Mouse (Mus musculus): ENCODE data around the gene Zfp2. TPM values are rescaled to one million over a fixed set of nuclear protein-coding genes. Genes with fewer than 3 reads are reported as not detected.

The Zfp2 gene
- polyA plus RNA-seq, 1 experiment from 2014 or later: 40.6 TPM

DNA sequence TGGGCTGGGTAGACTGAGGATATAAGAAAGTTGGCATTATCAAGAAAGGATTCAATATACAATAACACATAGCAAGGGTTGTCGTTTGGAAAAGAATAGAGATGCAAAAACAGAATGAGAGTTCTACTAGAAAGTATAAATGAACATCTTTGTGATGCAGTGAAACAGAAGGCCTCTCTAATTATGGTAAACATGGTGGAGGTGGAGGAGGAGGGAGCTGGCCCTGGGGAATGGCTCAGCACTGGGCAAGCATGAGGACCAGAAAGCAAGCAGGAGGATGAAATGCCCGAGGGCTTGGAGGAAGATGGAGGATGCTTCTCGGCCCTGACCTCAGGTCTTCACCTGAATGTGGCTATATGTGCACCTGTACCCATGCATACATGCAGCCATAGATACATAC, 1.5 kb downstream of the Zfp2 start:
- Histone ChIP-seq H3K27me3 (no peaks in the 10 kb centered on the region), H3K4me2 (0 out of 2 replicates have a peak overlapping the region, but pooled peaks have one; percentile 50), H3K27ac (no peak overlapping the region), H3K36me3 (ENCODE audit: poor library complexity, severe bottlenecking) (peaks cover 52% of the 10 kb centered on the region), H3K4me1 (peaks cover 10% of the 10 kb centered on the region; the same call in 1 of the 2 replicates), H3K9ac (no peak overlapping the region), H3K9me3 (replicated peaks) (peaks cover 38% of the 10 kb centered on the region), H3K4me3 (no peak overlapping the region)
- ATAC-seq: no peak
- 93% methylated on average over 3 of the region's 3 CpGs for WGBS

DNA sequence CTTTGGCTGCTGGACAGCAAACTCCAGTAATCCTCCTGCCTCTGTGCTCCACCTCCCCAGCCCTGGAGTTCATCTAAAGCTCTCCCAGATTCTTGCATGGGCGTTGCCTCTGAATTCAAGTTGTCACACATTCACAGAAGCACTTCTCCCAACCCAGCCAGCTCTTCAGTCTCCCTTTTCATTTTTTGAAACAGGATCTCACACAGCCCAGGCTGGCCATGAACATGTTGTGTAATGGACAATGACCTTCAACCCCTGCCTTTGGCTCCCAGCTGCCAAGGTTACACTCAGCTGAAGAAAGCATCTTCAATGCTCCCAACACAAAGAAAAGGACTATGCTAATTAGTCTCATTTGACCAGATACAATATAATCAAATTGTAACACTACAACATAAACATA, 2.7 kb downstream of the Zfp2 start:
- Histone ChIP-seq H3K27ac (no peak overlapping the region), H3K9ac (no peak overlapping the region), H3K4me3 (no peak overlapping the region), H3K4me1 (peaks cover 10% of the 10 kb centered on the region; the same call in 1 of the 2 replicates), H3K4me2 (no peak overlapping the region), H3K27me3 (no peaks in the 10 kb centered on the region), H3K9me3 (replicated peaks) (peaks cover 41% of the 10 kb centered on the region), H3K36me3 (ENCODE audit: poor library complexity, severe bottlenecking) (peaks cover 63% of the 10 kb centered on the region)
- 93% methylated on average over 1 of the region's 1 CpGs for WGBS
- no peak for ATAC-seq

DNA sequence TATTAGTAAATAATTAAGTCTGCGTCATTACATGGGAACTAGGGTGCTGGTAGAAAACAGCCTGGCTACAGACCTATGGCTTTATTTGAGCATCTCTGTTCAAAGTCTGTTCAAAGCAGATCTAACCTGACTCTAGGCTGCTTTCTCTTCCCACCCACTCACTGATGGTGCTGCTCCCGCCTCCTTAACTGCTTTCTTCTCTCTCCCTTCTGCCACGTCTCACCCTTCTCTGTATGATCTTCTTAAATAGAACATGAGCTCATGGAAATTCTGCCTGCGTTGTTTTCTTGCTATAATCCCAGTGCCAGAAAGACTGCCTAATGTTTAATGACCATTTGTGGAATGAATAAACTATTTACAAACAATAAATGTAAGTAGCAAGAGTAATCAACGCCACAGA, 7.8 kb downstream of the Zfp2 start:
- no peak overlapping the region for H3K4me2 ChIP-seq
- no peak overlapping the region for H3K9ac ChIP-seq
- peaks cover 72% of the 10 kb centered on the region for H3K9me3 ChIP-seq (replicated peaks)
- 92% methylated on average over 5 of the region's 5 CpGs for WGBS
- H3K4me1 ChIP-seq: no peaks in the 10 kb centered on the region
- H3K4me3 ChIP-seq: no peak overlapping the region
- no peaks in the 10 kb centered on the region for H3K27me3 ChIP-seq
- no peak overlapping the region for H3K27ac ChIP-seq
- peaks cover 98% of the 10 kb centered on the region for H3K36me3 ChIP-seq (ENCODE audit: poor library complexity, severe bottlenecking)
- ATAC-seq: no peak

DNA sequence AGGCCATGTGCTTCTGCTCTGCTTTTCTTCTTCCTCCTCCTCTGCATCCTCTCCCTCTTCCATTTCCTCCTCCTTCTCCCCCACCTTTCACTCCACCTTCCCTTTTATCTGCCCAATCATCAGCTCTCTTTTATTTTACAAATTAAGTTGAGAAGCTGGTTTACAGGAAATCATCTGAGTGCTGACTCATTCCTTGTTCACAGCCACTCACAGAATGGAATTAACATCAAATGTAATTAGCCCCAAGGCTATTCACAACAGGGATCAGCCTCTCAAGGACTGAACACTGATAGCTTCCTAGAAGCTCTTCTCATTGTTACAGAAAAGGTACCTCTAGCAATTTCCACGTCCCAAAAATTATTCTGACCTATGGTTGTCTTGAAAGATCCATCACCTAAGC, 18.6 kb downstream of the Zfp2 start:
- Histone ChIP-seq H3K4me3 (no peak overlapping the region), H3K4me2 (no peak overlapping the region), H3K36me3 (ENCODE audit: poor library complexity, severe bottlenecking) (peaks cover 58% of the 10 kb centered on the region), H3K27me3 (no peaks in the 10 kb centered on the region), H3K4me1 (no peaks in the 10 kb centered on the region), H3K9me3 (replicated peaks) (peaks cover 63% of the 10 kb centered on the region), H3K27ac (no peak overlapping the region), H3K9ac (no peak overlapping the region)
- WGBS: 85% methylated on average over 1 of the region's 1 CpGs
- no peak for ATAC-seq

DNA sequence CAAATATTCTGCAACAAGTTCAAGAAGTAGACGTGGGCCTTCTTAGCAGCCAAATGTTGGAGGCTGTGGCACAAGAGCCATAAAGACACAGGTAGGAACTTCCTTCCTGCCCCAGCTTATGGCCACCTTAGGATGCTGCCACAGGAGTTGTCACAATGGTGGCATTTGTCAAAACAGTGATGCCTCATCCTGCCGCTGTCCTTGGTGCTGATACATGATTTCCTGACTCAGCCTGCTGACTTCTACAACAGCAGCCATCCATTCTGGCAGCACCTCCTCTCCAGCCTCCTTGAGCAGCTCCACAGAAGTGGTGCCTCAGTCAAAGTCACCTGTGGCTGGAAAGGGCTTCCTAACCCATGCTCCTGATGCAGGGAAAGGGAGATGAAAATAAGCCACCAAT, 23.5 kb downstream of the Zfp2 start:
- Histone ChIP-seq H3K27me3 (no peaks in the 10 kb centered on the region), H3K9ac (no peak overlapping the region), H3K4me3 (no peak overlapping the region), H3K9me3 (replicated peaks) (peaks cover 33% of the 10 kb centered on the region), H3K36me3 (ENCODE audit: poor library complexity, severe bottlenecking) (0 out of 2 replicates have a peak, but pooled peaks cover 11% of the 10 kb centered on the region), H3K4me2 (no peak overlapping the region), H3K4me1 (peaks cover 4% of the 10 kb centered on the region; the same call in 1 of the 2 replicates), H3K27ac (no peak overlapping the region)
- no peak for ATAC-seq
- WGBS: 54% methylated on average over 2 of the region's 2 CpGs

DNA sequence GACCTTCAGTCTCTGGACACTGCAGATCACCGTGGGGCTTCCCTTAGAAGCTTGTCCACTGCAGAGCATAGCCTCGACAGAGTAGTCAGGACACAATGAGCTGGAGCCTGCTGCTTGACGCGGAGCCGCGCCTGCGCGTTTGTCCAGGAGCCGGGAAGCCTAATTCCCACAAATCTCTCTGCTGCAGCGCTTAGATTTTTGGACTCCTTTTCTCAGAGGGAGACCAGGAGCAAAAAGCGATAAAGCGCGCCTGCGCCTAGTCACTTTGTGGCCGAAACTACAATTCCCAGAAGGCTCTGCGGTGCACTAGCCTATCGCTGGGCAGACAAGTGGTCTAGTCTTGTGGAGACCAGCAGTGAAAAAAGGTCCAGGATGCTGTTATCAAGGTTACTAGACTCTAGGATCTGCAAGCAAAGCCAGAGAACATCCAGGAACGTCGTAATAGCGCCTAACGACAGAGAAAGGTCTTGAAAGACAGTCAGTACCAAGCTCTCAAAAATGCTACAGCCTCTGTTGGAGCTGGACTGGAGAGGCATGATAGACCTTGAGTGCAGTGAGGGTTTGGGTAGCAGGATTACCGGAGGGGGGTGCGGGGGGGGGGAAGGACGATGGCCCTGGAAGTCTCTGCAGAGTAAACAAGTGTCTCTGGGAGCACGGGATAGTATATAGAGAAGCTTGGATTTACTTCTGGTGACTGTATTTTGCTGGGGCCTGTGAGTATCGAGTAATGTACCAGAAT, 28.4 kb downstream of the Zfp2 start, which contains the start of gene Zfp454:
TSS of gene Zfp454 (minus strand) at position 262 of the 739 bp plus-strand sequence.
- Histone ChIP-seq H3K4me2 (peak within 1 kb of the TSS; percentile 76), H3K27ac (peak within 1 kb of the TSS; percentile 80), H3K4me3 (peak within 1 kb of the TSS; percentile 51), H3K9me3 (replicated peaks) (peaks cover 13% of the 10 kb centered on the region), H3K9ac (peak within 1 kb of the TSS; percentile 76), H3K36me3 (ENCODE audit: poor library complexity, severe bottlenecking) (peaks cover 31% of the 10 kb centered on the region), H3K4me1 (peaks cover 13% of the 10 kb centered on the region), H3K27me3 (no peaks in the 10 kb centered on the region)
- 7% methylated on average over 26 of the region's 26 CpGs for WGBS
- peak; percentile 97 for ATAC-seq

DNA sequence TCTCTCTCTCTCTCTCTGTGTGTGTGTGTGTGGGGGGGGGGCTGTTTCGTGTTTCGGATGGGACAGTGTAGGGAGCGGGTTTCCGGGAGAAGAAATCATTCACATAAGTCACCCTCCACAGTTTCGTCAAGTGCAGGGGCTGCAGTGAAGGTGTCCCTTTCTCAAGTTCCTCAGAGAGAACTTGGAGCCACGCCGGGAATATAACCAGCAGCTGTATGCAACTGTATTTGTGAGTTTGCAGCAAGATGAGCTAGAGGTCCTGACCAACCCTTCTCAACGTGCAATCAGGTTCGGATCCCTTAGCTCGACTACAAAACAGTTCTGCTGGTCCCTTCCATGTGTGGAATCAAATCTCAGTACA, 29.1 kb downstream of the Zfp2 start:
- Histone ChIP-seq H3K4me2 (peak overlapping the region; percentile 76), H3K27ac (peak overlapping the region; percentile 80), H3K9me3 (replicated peaks) (peaks cover 7% of the 10 kb centered on the region; the same call in 1 of the 2 replicates), H3K36me3 (ENCODE audit: poor library complexity, severe bottlenecking) (peaks cover 37% of the 10 kb centered on the region), H3K27me3 (no peaks in the 10 kb centered on the region), H3K9ac (peak overlapping the region; percentile 76), H3K4me1 (peaks cover 13% of the 10 kb centered on the region), H3K4me3 (peak overlapping the region; percentile 51)
- WGBS: 18% methylated on average over 10 of the region's 10 CpGs
- ATAC-seq: peak; percentile 36

DNA sequence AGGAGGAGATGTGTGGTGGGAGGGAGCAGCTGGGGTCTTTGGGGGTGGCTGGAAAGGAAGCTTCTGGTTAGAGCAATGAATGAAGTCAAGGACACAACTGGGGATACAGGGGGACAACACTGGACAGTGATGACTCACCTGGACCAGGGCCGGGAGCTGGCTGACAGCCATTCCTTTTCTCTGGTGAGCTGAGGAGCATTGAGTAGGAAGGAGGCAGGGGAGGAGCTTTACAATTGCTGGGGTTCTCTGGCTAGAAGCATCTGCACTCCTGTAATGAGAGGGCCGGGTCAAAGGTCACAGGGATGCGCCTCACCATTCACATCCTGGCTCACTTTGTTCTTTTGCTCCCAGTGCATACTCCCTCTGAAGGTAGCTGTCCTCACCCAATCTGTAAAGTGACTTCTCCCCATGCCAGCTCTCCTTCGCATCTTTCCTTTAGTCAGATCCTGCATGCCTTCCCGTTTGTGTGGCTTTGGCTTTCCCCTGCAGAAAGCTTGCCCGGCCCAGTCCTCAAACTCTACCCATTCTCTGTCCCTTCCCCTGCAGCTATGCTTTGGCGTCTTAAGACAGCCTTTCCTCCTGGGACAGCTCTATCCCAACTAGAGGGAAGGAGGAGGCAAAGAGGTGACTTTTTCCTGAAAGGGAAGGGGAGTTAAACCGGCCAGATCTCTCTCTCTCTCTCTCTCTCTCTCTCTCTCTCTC, 29.6 kb downstream of the Zfp2 start:
- H3K4me2 ChIP-seq: peak overlapping the region; percentile 76
- ATAC-seq: 0 out of 2 replicates have a peak, but pooled peaks have one; percentile 2
- H3K9me3 ChIP-seq (replicated peaks): peaks cover 6% of the 10 kb centered on the region; the same call in 1 of the 2 replicates
- H3K27ac ChIP-seq: no peak overlapping the region; the same call in 1 of the 2 replicates
- H3K9ac ChIP-seq: peak overlapping the region; percentile 76
- WGBS: 44% methylated on average over 8 of the region's 8 CpGs
- no peaks in the 10 kb centered on the region for H3K27me3 ChIP-seq
- peaks cover 13% of the 10 kb centered on the region for H3K4me1 ChIP-seq
- H3K4me3 ChIP-seq: peak overlapping the region; percentile 51
- H3K36me3 ChIP-seq (ENCODE audit: poor library complexity, severe bottlenecking): peaks cover 43% of the 10 kb centered on the region

DNA sequence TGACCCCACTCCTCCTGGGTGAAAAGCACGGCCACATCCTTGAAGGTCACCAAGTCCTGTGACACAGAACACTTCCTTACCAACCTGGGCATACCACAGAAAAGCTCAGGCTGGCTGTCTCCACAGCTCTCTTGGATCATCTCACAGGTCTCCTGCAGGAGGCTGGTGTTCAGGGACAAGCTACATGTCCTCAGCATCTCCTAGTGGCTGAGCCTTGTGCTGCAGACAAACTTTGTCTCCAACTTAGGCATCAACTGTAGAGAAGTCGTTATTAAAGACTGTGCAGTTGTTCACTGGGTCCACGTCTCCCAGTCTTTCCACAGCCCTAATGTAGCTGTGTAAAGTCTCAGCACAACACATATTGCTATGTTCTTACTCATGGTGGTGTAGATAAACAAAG, 32.2 kb downstream of the Zfp2 start:
- Histone ChIP-seq H3K27me3 (no peaks in the 10 kb centered on the region), H3K4me2 (no peak overlapping the region), H3K36me3 (ENCODE audit: poor library complexity, severe bottlenecking) (peaks cover 67% of the 10 kb centered on the region), H3K9ac (no peak overlapping the region), H3K4me3 (no peak overlapping the region), H3K27ac (no peak overlapping the region), H3K4me1 (peaks cover 13% of the 10 kb centered on the region), H3K9me3 (replicated peaks) (no peaks in the 10 kb centered on the region)
- WGBS: 87% methylated on average over 3 of the region's 3 CpGs
- no peak for ATAC-seq

DNA sequence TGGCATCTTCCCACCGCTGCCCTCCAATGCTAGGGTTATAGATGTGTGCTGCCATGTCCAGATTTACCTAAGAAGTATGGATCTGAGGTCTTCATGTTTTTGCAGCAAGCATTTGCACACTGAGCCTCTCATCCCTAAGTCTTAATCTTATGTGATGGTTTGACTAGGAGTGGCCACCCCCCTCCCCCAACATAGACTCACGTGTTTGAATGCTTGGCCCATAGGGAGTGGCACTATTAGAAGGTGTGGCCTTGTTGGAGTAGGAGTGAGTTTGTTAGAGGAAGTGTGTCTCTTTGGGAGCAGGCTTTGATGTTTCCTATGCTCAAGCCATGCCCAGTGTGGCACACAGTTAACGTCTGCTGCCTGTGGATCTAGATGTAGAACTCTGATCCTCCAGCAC, 37.3 kb downstream of the Zfp2 start:
- Histone ChIP-seq H3K27me3 (no peaks in the 10 kb centered on the region), H3K9me3 (replicated peaks) (peaks cover 14% of the 10 kb centered on the region), H3K4me3 (no peak overlapping the region), H3K27ac (no peak overlapping the region), H3K4me1 (no peaks in the 10 kb centered on the region), H3K36me3 (ENCODE audit: poor library complexity, severe bottlenecking) (peaks cover 96% of the 10 kb centered on the region), H3K4me2 (no peak overlapping the region), H3K9ac (no peak overlapping the region)
- WGBS: 97% methylated on average over 3 of the region's 3 CpGs
- no peak for ATAC-seq

DNA sequence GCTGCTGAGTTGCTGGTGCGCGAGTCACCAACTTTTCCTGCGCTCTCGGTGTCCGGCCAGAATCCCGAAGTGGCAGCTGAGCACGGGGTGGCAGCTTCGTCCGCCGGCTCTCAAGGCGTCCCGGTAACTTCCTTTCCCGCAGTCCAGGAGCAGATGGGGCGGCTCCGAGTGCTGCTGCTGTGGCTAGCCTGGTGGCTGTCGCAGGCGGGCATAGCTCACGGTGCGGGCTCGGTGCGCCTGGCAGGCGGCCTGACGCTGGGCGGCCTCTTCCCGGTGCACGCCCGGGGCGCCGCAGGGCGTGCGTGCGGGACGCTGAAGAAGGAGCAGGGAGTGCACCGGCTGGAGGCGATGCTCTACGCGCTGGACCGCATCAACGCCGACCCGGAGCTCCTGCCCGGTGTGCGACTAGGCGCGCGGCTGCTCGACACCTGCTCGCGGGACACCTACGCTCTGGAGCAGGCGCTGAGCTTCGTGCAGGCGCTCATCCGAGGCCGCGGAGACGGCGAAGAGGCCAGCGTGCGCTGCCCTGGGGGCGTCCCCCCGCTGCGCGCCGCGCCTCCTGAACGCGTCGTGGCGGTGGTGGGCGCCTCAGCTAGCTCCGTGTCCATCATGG, 64.9 kb downstream of the Zfp2 start:
- H3K27me3 ChIP-seq: peaks cover 64% of the 10 kb centered on the region
- no peak; the same call in 1 of the 2 replicates for ATAC-seq

DNA sequence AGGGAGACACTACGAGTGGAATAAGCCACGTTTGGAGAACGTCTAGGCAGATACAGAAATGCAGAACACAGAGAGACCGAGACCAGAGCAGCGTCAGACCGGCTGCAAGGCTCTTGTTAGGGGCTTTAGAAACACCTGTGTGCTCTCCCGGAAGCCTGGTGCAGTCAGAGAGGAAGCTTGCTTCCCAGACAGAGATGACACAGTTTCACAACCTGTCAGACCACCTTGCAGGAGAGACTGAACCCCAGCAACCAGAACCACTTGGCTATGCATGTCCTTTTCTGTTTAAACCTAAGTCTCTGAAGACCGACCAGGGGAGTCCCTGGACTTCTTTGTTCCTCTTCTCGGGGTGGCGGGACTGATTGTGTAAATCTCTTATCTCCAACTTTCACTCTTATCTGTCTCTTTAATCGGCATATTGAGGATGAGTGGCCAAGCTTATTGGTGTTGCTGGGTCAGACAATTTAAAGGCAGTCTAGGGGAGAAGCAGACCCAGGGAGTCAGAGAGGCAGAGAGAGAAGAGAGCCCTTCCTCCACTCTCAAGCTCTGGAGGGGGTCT, 65.7 kb downstream of the Zfp2 start, which contains the start of gene Grm6:
TSS of gene Grm6 (plus strand) at position 509 of the 559 bp plus-strand sequence.
- peaks cover 64% of the 10 kb centered on the region for H3K27me3 ChIP-seq
- WGBS: 2% methylated on average over 11 of the region's 11 CpGs
- H3K4me3 ChIP-seq: peak within 1 kb of the TSS; percentile 47
- no peak within 1 kb of the TSS for H3K27ac ChIP-seq
- ATAC-seq: no peak
- no peaks in the 10 kb centered on the region for H3K9me3 ChIP-seq (replicated peaks)
- peak within 1 kb of the TSS; percentile 54 for H3K9ac ChIP-seq
- peaks cover 13% of the 10 kb centered on the region for H3K4me1 ChIP-seq
- H3K36me3 ChIP-seq (ENCODE audit: poor library complexity, severe bottlenecking): no peaks in the 10 kb centered on the region
- H3K4me2 ChIP-seq: peak within 1 kb of the TSS; percentile 88

More for the DNA sequence above, 64.9 kb downstream of the Zfp2 start:
- Histone ChIP-seq H3K36me3 (ENCODE audit: poor library complexity, severe bottlenecking) (no peaks in the 10 kb centered on the region), H3K4me3 (peak overlapping the region; percentile 47), H3K27ac (no peak overlapping the region), H3K4me1 (peaks cover 13% of the 10 kb centered on the region), H3K9ac (peak overlapping the region; percentile 54), H3K4me2 (peak overlapping the region; percentile 88), H3K9me3 (replicated peaks) (no peaks in the 10 kb centered on the region)
- under 1% methylated on average over 57 of the region's 72 CpGs for WGBS

All from forebrain, embryonic 13.5 days (tissue).